Mouse (Mus musculus): ENCODE data around the gene Specc1l. TPM values are rescaled to one million over a fixed set of nuclear protein-coding genes. Genes with fewer than 3 reads are reported as not detected.

Gene Specc1l
- polyA plus RNA-seq (2021; fragmentation: Nextera tagmentation) = 13.0 and 13.5 TPM in 2 replicates
- long read RNA-seq, experiment 1, full-length matches to known transcripts = 2 of 23 reads
- long read RNA-seq, experiment 1, partial matches to known transcripts = 14 of 23 reads
- long read RNA-seq, experiment 1, other reads (novel, unspliced or antisense) = 7 of 23 reads
- long read RNA-seq, experiment 2, full-length matches to known transcripts = 30 of 80 reads
- long read RNA-seq, experiment 2, partial matches to known transcripts = 22 of 80 reads
- long read RNA-seq, experiment 2, other reads (novel, unspliced or antisense) = 28 of 80 reads

GRCm38 (mm10) chr10:75211807-75212645 is at the start of gene Specc1l:
Gene Specc1l (plus strand): TSS chr10:75212073.

GRCm38 (mm10) chr10:75316872-75316907 is 104.8 kb downstream of the Specc1l start, which contains the start of gene Adora2a:
Gene Adora2a (plus strand): TSS chr10:75316877.

Other genes starting within 250 kb of the Specc1l start
- 33.7 and 36.6 TPM in 2 replicates for gene Gnaz, start 244.9 kb upstream of the Specc1l start, polyA plus RNA-seq (2021; fragmentation: Nextera tagmentation)
- gene Rsph14, start 179.5 kb upstream of the Specc1l start, polyA plus RNA-seq (2021; fragmentation: Nextera tagmentation) = 1.8 and 2.5 TPM in 2 replicates
- gene Rab36, start 175.0 kb upstream of the Specc1l start, polyA plus RNA-seq (2021; fragmentation: Nextera tagmentation) = 21.0 and 21.5 TPM in 2 replicates
- gene Bcr, start 151.5 kb upstream of the Specc1l start, polyA plus RNA-seq (2021; fragmentation: Nextera tagmentation) = 9.0 and 9.9 TPM in 2 replicates
- gene Adora2a, start 104.8 kb downstream of the Specc1l start, polyA plus RNA-seq (2021; fragmentation: Nextera tagmentation) = 2.0 and 2.5 TPM in 2 replicates
- 0.08 and 0.63 TPM in 2 replicates for gene Upb1, start 189.0 kb downstream of the Specc1l start, polyA plus RNA-seq (2021; fragmentation: Nextera tagmentation)

Measured in layer of hippocampus, adult 6 months (tissue).